Mouse (Mus musculus) liver, embryonic 14.5 days (tissue): ENCODE results near the gene Ugt1a6b.

Source experiments
- CTCF ChIP-seq: IDR thresholded peaks from 2 replicates; pipeline ENCODE4 v1.5.1; 2016; ENCODE audit warnings: antibody characterized with exemption, low read depth, control low read depth
- EP300 ChIP-seq: IDR thresholded peaks from 2 replicates; pipeline ENCODE4 v1.6.1; 2016; ENCODE audit warnings: antibody characterized with exemption, low read depth

- TF ChIP-seq CTCF (no peak), EP300 (no peak)
Observed at GRCm38 (mm10) chr1:88104667-88105430, 1.8 kb downstream of the Ugt1a6b start.
